Mouse (Mus musculus): Measurements from ENCODE around the gene Rem1.
"Not testable (repeated sequence)": the region's sequence is repeated elsewhere in the genome, so short reads cannot be mapped to it uniquely, and the experiment has no call there.

Gene Rem1

GRCm38 (mm10) chr2:152629904-152630303 is 3.2 kb downstream of the Rem1 start:
- no peak for DNase-seq

- no peak for DNase-seq
Measured at GRCm38 (mm10) chr2:152633334-152633733, 6.6 kb downstream of the Rem1 start.

- DNase-seq = no peak
Measured at GRCm38 (mm10) chr2:152634311-152634710, 7.6 kb downstream of the Rem1 start.

- no peak for DNase-seq
Measured at GRCm38 (mm10) chr2:152636246-152637005, 9.7 kb downstream of the Rem1 start.

GRCm38 (mm10) chr2:152637006-152637322 is 10.2 kb downstream of the Rem1 start:
- no peak for DNase-seq

GRCm38 (mm10) chr2:152637381-152637780 is 10.6 kb downstream of the Rem1 start:
- no peak for DNase-seq

GRCm38 (mm10) chr2:152638865-152639264 is 12.1 kb downstream of the Rem1 start:
- no peak for DNase-seq

- DNase-seq = no peak
Measured at GRCm38 (mm10) chr2:152639406-152640113, 12.8 kb downstream of the Rem1 start.

GRCm38 (mm10) chr2:152652901-152653620 is 26.3 kb downstream of the Rem1 start:
- no peak for DNase-seq

GRCm38 (mm10) chr2:152653874-152654715 is 27.3 kb downstream of the Rem1 start:
- DNase-seq = no peak

- DNase-seq = no peak
Measured at GRCm38 (mm10) chr2:152657398-152657797, 30.6 kb downstream of the Rem1 start.

- no peak for DNase-seq
Measured at GRCm38 (mm10) chr2:152661163-152661562, 34.4 kb downstream of the Rem1 start.

GRCm38 (mm10) chr2:152666191-152666590 is 39.4 kb downstream of the Rem1 start:
- DNase-seq = not testable (repeated sequence)

GRCm38 (mm10) chr2:152669256-152669638 is 42.5 kb downstream of the Rem1 start, which contains the start of gene H13:
TSS of gene H13 (plus strand) at chr2:152669461.
- peak; percentile 93 for DNase-seq

- DNase-seq = peak; percentile 42
Measured at GRCm38 (mm10) chr2:152669639-152670484, 43.1 kb downstream of the Rem1 start.

- DNase-seq = peak; percentile 93
Measured at GRCm38 (mm10) chr2:152670983-152671641, 44.4 kb downstream of the Rem1 start.

- DNase-seq = peak; percentile 83
Measured at GRCm38 (mm10) chr2:152671642-152671999, 44.9 kb downstream of the Rem1 start.

- no peak for DNase-seq
Measured at GRCm38 (mm10) chr2:152672166-152672565, 45.4 kb downstream of the Rem1 start.

- DNase-seq = no peak
Measured at GRCm38 (mm10) chr2:152674148-152674547, 47.4 kb downstream of the Rem1 start.

- DNase-seq = no peak
Measured at GRCm38 (mm10) chr2:152675252-152675791, 48.6 kb downstream of the Rem1 start.

- peak; percentile 51 for DNase-seq
Measured at GRCm38 (mm10) chr2:152678302-152678701, 51.6 kb downstream of the Rem1 start.

Data from thymus, postnatal 25 days (tissue).